Mouse (Mus musculus): ENCODE data around the gene Cdkn1b. TPM values are rescaled to one million over a fixed set of nuclear protein-coding genes. Genes with fewer than 3 reads are reported as not detected.

Gene Cdkn1b
- polyA plus RNA-seq, 1 experiment, result 30.3 TPM

DNA sequence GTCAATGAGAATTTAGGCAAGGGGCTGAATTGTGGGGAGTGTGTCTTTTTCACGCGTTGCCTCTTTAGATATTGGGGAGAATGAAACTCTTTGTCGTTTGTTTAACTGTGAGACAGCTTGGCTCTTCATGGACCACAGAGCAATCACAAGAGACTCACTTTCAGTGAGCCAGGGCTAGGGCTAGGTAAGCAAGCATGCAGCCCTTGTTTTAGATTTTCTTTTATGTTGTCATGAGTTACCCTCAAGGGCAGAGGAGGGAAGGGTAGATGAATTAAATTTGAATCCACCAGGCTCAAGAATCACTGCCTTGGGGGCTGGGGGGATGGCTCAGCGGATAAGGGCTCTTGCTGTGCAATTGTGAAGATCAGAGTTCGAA lies 42.3 kb downstream of the Cdkn1b start:
- Histone ChIP-seq H3K36me3 (ENCODE audit: control insufficient read depth, insufficient read depth, low read length) (no peaks in the 10 kb centered on the region), H3K4me1 (ENCODE audit: control insufficient read depth, insufficient read depth, insufficient read length) (no peaks in the 10 kb centered on the region), H3K27me3 (ENCODE audit: control insufficient read depth, insufficient read depth, low read length) (no peaks in the 10 kb centered on the region), H3K4me3 (ENCODE audit: extremely low read depth, insufficient read depth, insufficient read length) (no peak overlapping the region), H3K27ac (ENCODE audit: insufficient read depth, low read length) (no peak overlapping the region)
- WGBS, result 92% methylated on average over 5 of the region's 5 CpGs
- TF ChIP-seq POLR2A (IDR thresholded peaks at IDR 0.05; ENCODE audit: low read depth, low read length), result no peak
- no peak for TF ChIP-seq CTCF (IDR thresholded peaks at IDR 0.05; ENCODE audit: extremely low read depth, insufficient read depth, insufficient read length, insufficient replicate concordance)
- no peak for DNase-seq (ENCODE audit: low read depth in 1 of 2, low spot score in 2 of 2)

DNA sequence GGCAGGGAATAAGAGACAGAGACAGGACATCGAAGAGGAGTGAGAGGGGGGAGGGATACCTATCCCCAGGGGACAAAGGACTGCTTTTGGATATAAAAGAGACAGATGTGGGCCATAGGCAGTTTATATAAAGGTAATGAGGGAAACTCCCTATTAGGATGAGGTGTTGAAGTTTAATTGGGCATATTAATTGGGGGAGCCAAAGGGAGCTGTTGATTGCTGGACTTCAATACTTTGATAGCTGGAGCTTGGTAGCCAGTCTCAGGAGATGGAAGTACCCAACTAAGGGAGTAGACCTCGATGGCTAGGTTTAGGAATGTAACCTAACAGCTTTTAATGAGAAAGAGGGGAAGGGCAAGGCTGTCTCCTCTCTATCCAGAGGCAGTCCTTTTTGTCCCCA lies 43.7 kb downstream of the Cdkn1b start:
- DNase-seq (ENCODE audit: low read depth in 1 of 2, low spot score in 2 of 2), result no peak
- H3K27ac ChIP-seq (ENCODE audit: insufficient read depth, low read length), result no peak overlapping the region
- no peak overlapping the region for H3K4me3 ChIP-seq (ENCODE audit: extremely low read depth, insufficient read depth, insufficient read length)

DNA sequence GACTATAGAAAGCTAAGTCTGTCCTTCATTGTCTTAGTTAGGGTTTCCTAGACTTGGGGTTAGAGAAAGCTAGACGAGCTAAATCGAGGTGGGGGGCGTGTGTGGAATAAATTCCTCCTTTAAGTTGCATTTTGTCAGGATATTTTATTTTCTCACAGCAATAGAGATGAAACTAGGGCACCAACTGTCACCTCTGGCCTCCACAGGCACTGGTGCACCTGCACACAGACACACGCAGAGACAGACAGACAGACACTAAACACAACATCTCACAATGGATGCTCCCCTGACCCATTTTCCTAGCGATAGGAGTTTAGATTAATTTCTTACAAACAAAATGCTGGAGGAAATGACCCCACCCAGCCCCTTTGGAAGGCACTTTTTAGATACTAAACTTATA lies 46.5 kb downstream of the Cdkn1b start:
- Histone ChIP-seq H3K27ac (ENCODE audit: insufficient read depth, low read length) (no peak overlapping the region), H3K27me3 (ENCODE audit: control insufficient read depth, insufficient read depth, low read length) (no peaks in the 10 kb centered on the region), H3K4me3 (ENCODE audit: extremely low read depth, insufficient read depth, insufficient read length) (no peak overlapping the region), H3K36me3 (ENCODE audit: control insufficient read depth, insufficient read depth, low read length) (no peaks in the 10 kb centered on the region), H3K4me1 (ENCODE audit: control insufficient read depth, insufficient read depth, insufficient read length) (no peaks in the 10 kb centered on the region)
- WGBS, result 80% methylated on average over 5 of the region's 5 CpGs
- DNase-seq (ENCODE audit: low read depth in 1 of 2, low spot score in 2 of 2), result no peak
- no peak for TF ChIP-seq CTCF (IDR thresholded peaks at IDR 0.05; ENCODE audit: extremely low read depth, insufficient read depth, insufficient read length, insufficient replicate concordance)
- no peak for TF ChIP-seq POLR2A (IDR thresholded peaks at IDR 0.05; ENCODE audit: low read depth, low read length)

More for the DNA sequence above, 43.7 kb downstream of the Cdkn1b start:
- 89% methylated on average over 2 of the region's 2 CpGs for WGBS
- TF ChIP-seq POLR2A (IDR thresholded peaks at IDR 0.05; ENCODE audit: low read depth, low read length) (no peak), CTCF (IDR thresholded peaks at IDR 0.05; ENCODE audit: extremely low read depth, insufficient read depth, insufficient read length, insufficient replicate concordance) (no peak)
- Histone ChIP-seq H3K27me3 (ENCODE audit: control insufficient read depth, insufficient read depth, low read length) (no peaks in the 10 kb centered on the region), H3K4me1 (ENCODE audit: control insufficient read depth, insufficient read depth, insufficient read length) (no peaks in the 10 kb centered on the region), H3K36me3 (ENCODE audit: control insufficient read depth, insufficient read depth, low read length) (no peaks in the 10 kb centered on the region)

DNA sequence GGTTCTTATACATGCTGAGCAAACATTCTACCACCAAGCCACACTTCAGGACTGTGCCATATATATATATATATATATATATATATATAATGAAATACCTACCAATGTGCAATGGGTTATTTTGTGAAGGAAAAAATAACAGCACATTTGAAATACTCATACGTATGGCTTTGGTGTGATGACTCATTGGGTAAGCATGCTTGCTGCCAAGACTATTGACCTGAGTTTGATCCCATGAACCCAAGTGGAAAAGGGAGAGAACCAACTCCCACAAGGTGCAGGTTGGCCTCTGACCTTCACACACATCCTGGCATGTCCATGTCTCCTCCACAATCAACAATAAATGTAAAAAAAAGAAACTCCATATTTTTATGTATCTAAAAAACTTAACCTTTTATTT lies 48.1 kb downstream of the Cdkn1b start:
- Histone ChIP-seq H3K36me3 (ENCODE audit: control insufficient read depth, insufficient read depth, low read length) (no peaks in the 10 kb centered on the region), H3K27ac (ENCODE audit: insufficient read depth, low read length) (no peak overlapping the region), H3K4me1 (ENCODE audit: control insufficient read depth, insufficient read depth, insufficient read length) (no peaks in the 10 kb centered on the region), H3K4me3 (ENCODE audit: extremely low read depth, insufficient read depth, insufficient read length) (no peak overlapping the region), H3K27me3 (ENCODE audit: control insufficient read depth, insufficient read depth, low read length) (no peaks in the 10 kb centered on the region)
- WGBS, result 95% methylated on average over 1 of the region's 1 CpGs
- no peak for DNase-seq (ENCODE audit: low read depth in 1 of 2, low spot score in 2 of 2)
- TF ChIP-seq POLR2A (IDR thresholded peaks at IDR 0.05; ENCODE audit: low read depth, low read length), result no peak
- TF ChIP-seq CTCF (IDR thresholded peaks at IDR 0.05; ENCODE audit: extremely low read depth, insufficient read depth, insufficient read length, insufficient replicate concordance), result no peak

DNA sequence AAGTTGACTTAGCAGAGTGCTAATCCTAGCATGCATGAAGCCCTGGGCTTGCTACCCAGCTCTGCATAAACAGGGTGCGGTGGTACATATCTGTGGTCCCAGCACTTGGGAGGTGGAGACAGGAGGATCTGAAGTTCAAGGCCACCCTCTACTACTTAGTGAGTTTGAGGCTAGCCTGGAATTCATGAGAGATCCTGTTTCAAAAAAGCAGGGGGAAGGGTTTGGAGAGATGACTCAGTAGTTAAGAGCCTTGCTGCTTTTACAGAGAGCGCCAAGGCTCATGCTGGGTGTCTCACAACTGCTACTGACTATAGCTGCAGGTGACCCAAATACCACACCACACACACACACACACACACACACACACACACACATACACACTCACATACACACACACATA lies 49.3 kb downstream of the Cdkn1b start:
- WGBS, result 94% methylated on average over 2 of the region's 2 CpGs

DNA sequence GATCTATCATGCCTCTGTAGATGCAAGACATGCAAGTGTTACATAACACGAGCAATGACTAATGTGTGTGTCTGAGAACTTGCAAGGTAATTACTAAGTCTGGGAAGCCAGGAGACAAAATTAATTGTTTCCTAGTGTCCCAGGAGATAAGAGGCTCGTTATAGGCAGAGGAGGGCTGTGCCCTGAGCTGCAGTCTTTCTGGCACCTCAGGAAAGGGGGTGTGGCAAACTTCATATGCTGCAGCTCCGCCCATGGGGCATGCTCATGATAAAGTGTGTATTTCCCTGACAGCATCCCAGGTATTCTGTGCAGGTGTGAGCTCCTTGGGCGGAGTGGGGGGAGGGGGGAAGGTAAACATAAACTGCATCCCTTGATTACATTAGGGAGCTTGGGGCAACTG lies 51.9 kb downstream of the Cdkn1b start:
- H3K36me3 ChIP-seq (ENCODE audit: control insufficient read depth, insufficient read depth, low read length), result no peaks in the 10 kb centered on the region
- no peaks in the 10 kb centered on the region for H3K27me3 ChIP-seq (ENCODE audit: control insufficient read depth, insufficient read depth, low read length)
- TF ChIP-seq CTCF (IDR thresholded peaks at IDR 0.05; ENCODE audit: extremely low read depth, insufficient read depth, insufficient read length, insufficient replicate concordance) (no peak), POLR2A (IDR thresholded peaks at IDR 0.05; ENCODE audit: low read depth, low read length) (no peak)
- H3K4me3 ChIP-seq (ENCODE audit: extremely low read depth, insufficient read depth, insufficient read length), result no peak overlapping the region
- 77% methylated on average over 4 of the region's 4 CpGs for WGBS
- no peaks in the 10 kb centered on the region for H3K4me1 ChIP-seq (ENCODE audit: control insufficient read depth, insufficient read depth, insufficient read length)
- no peak overlapping the region for H3K27ac ChIP-seq (ENCODE audit: insufficient read depth, low read length)
- DNase-seq (ENCODE audit: low read depth in 1 of 2, low spot score in 2 of 2), result no peak

More for the DNA sequence above, 49.3 kb downstream of the Cdkn1b start:
- H3K27me3 ChIP-seq (ENCODE audit: control insufficient read depth, insufficient read depth, low read length), result no peaks in the 10 kb centered on the region
- H3K4me3 ChIP-seq (ENCODE audit: extremely low read depth, insufficient read depth, insufficient read length), result no peak overlapping the region
- TF ChIP-seq CTCF (IDR thresholded peaks at IDR 0.05; ENCODE audit: extremely low read depth, insufficient read depth, insufficient read length, insufficient replicate concordance), result no peak
- TF ChIP-seq POLR2A (IDR thresholded peaks at IDR 0.05; ENCODE audit: low read depth, low read length), result no peak
- no peaks in the 10 kb centered on the region for H3K36me3 ChIP-seq (ENCODE audit: control insufficient read depth, insufficient read depth, low read length)
- no peaks in the 10 kb centered on the region for H3K4me1 ChIP-seq (ENCODE audit: control insufficient read depth, insufficient read depth, insufficient read length)
- no peak overlapping the region for H3K27ac ChIP-seq (ENCODE audit: insufficient read depth, low read length)
- DNase-seq (ENCODE audit: low read depth in 1 of 2, low spot score in 2 of 2), result no peak

Other genes starting within 250 kb of the Cdkn1b start
- gene Dusp16, start 127.8 kb upstream of the Cdkn1b start, polyA plus RNA-seq (2012; rRNA removed), result 6.5 and 8.7 TPM in 2 replicates
- gene Crebl2, start 90.2 kb upstream of the Cdkn1b start, polyA plus RNA-seq (2012; rRNA removed), result 10.2 and 10.9 TPM in 2 replicates
- 6.4 and 7.0 TPM in 2 replicates for gene Gpr19, start 21.8 kb upstream of the Cdkn1b start, polyA plus RNA-seq (2012; rRNA removed)
- 1.1 TPM in 2 replicates for gene Apold1, start 61.3 kb downstream of the Cdkn1b start, polyA plus RNA-seq (2012; rRNA removed)
- gene Ddx47, start 91.2 kb downstream of the Cdkn1b start, polyA plus RNA-seq (2012; rRNA removed), result 32.3 and 34.6 TPM in 2 replicates
- 0.21 TPM in 2 replicates for gene Gprc5a, start 145.2 kb downstream of the Cdkn1b start, polyA plus RNA-seq (2012; rRNA removed)
- gene Gprc5d, start 197.9 kb downstream of the Cdkn1b start, polyA plus RNA-seq (2012; rRNA removed), result 0.09 and 0.25 TPM in 2 replicates

Data from spleen, adult 2 months (tissue).